Mouse (Mus musculus): Measurements from ENCODE around the gene Elovl2.
"Not testable (repeated sequence)": the region's sequence is repeated elsewhere in the genome, so short reads cannot be mapped to it uniquely, and the experiment has no call there.

Gene Elovl2

GRCm38 (mm10) chr13:41233241-41233640 lies 13.0 kb upstream of the Elovl2 start:
- no peak for DNase-seq

GRCm38 (mm10) chr13:41232209-41232608 lies 12.0 kb upstream of the Elovl2 start:
- no peak for DNase-seq

- DNase-seq, result no peak
Measured at GRCm38 (mm10) chr13:41231389-41231983, 11.3 kb upstream of the Elovl2 start.

- no peak for DNase-seq
Measured at GRCm38 (mm10) chr13:41230256-41230655, 10.1 kb upstream of the Elovl2 start.

- DNase-seq, result no peak
Measured at GRCm38 (mm10) chr13:41228060-41228459, 7.9 kb upstream of the Elovl2 start.

- no peak for DNase-seq
Measured at GRCm38 (mm10) chr13:41226513-41226912, 6.3 kb upstream of the Elovl2 start.

- DNase-seq, result no peak
Measured at GRCm38 (mm10) chr13:41219687-41220303, 410 bp downstream of the Elovl2 start.

GRCm38 (mm10) chr13:41219056-41219455 lies 1.1 kb downstream of the Elovl2 start:
- no peak for DNase-seq

GRCm38 (mm10) chr13:41216236-41216635 lies 4.0 kb downstream of the Elovl2 start:
- DNase-seq, result no peak

GRCm38 (mm10) chr13:41215669-41216068 lies 4.5 kb downstream of the Elovl2 start:
- no peak for DNase-seq

GRCm38 (mm10) chr13:41212558-41213322 lies 7.5 kb downstream of the Elovl2 start:
- DNase-seq, result no peak

GRCm38 (mm10) chr13:41211276-41211675 lies 8.9 kb downstream of the Elovl2 start:
- DNase-seq, result no peak

- peak; percentile 22 for DNase-seq
Measured at GRCm38 (mm10) chr13:41206241-41206640, 14.0 kb downstream of the Elovl2 start.

- not testable (repeated sequence) for DNase-seq
Measured at GRCm38 (mm10) chr13:41205568-41205967, 14.6 kb downstream of the Elovl2 start.

- no peak for DNase-seq
Measured at GRCm38 (mm10) chr13:41203691-41204090, 16.5 kb downstream of the Elovl2 start.

GRCm38 (mm10) chr13:41203289-41203688 lies 16.9 kb downstream of the Elovl2 start:
- DNase-seq, result no peak

- no peak for DNase-seq
Measured at GRCm38 (mm10) chr13:41200861-41201260, 19.3 kb downstream of the Elovl2 start.

GRCm38 (mm10) chr13:41195640-41196333 lies 24.4 kb downstream of the Elovl2 start:
- no peak for DNase-seq

- DNase-seq, result no peak
Measured at GRCm38 (mm10) chr13:41187886-41188285, 32.3 kb downstream of the Elovl2 start.

- no peak for DNase-seq
Measured at GRCm38 (mm10) chr13:41158426-41158825, 61.8 kb downstream of the Elovl2 start.

GRCm38 (mm10) chr13:41153146-41153545 lies 67.1 kb downstream of the Elovl2 start:
- DNase-seq, result no peak

GRCm38 (mm10) chr13:41146271-41146670 lies 73.9 kb downstream of the Elovl2 start:
- peak; percentile 40 for DNase-seq

- no peak for DNase-seq
Measured at GRCm38 (mm10) chr13:41145433-41145970, 74.7 kb downstream of the Elovl2 start.
